Mouse (Mus musculus): ENCODE measurements around the gene Atpaf1. TPM values are rescaled to one million over a fixed set of nuclear protein-coding genes. Genes with fewer than 3 reads are reported as not detected.

Atpaf1 gene
- 10 to 100 TPM; 56.1 to 59.3 TPM for total RNA-seq (2021)

- peak; percentile 84 for DNase-seq
Observed at GRCm38 (mm10) chr4:115784769-115785510, at the start of gene Atpaf1. Gene Atpaf1, plus strand, starts transcription at chr4:115784812.

GRCm38 (mm10) chr4:115734867-115735266 lies 49.7 kb upstream of the Atpaf1 start:
- no peak for DNase-seq

GRCm38 (mm10) chr4:115737551-115738041 lies 47.0 kb upstream of the Atpaf1 start, which contains the start of gene Efcab14:
Gene Efcab14, plus strand, starts transcription at chr4:115737744.
- DNase-seq, result peak; percentile 99

- DNase-seq, result peak; percentile 5
Observed at GRCm38 (mm10) chr4:115738481-115738985, 46.1 kb upstream of the Atpaf1 start.

GRCm38 (mm10) chr4:115742658-115743057 lies 42.0 kb upstream of the Atpaf1 start:
- no peak for DNase-seq

GRCm38 (mm10) chr4:115743096-115743495 lies 41.5 kb upstream of the Atpaf1 start:
- DNase-seq, result no peak

GRCm38 (mm10) chr4:115748181-115748580 lies 36.4 kb upstream of the Atpaf1 start:
- no peak for DNase-seq

GRCm38 (mm10) chr4:115749336-115749735 lies 35.3 kb upstream of the Atpaf1 start:
- DNase-seq, result no peak

- DNase-seq, result no peak
Observed at GRCm38 (mm10) chr4:115754101-115754500, 30.5 kb upstream of the Atpaf1 start.

- DNase-seq, result no peak
Observed at GRCm38 (mm10) chr4:115754851-115755250, 29.8 kb upstream of the Atpaf1 start.

- peak; percentile 68 for DNase-seq
Observed at GRCm38 (mm10) chr4:115761206-115761605, 23.4 kb upstream of the Atpaf1 start.

- no peak for DNase-seq
Observed at GRCm38 (mm10) chr4:115764581-115764980, 20.0 kb upstream of the Atpaf1 start.

- no peak for DNase-seq
Observed at GRCm38 (mm10) chr4:115767647-115768467, 16.8 kb upstream of the Atpaf1 start.

- DNase-seq, result no peak
Observed at GRCm38 (mm10) chr4:115775056-115775455, 9.6 kb upstream of the Atpaf1 start.

- DNase-seq, result no peak
Observed at GRCm38 (mm10) chr4:115777627-115778026, 7.0 kb upstream of the Atpaf1 start.

- no peak for DNase-seq
Observed at GRCm38 (mm10) chr4:115780269-115780668, 4.3 kb upstream of the Atpaf1 start.

GRCm38 (mm10) chr4:115780918-115781317 lies 3.7 kb upstream of the Atpaf1 start, which contains the start of gene Tex38:
Gene Tex38, minus strand, starts transcription at chr4:115781018.
- no peak for DNase-seq

- no peak for DNase-seq
Observed at GRCm38 (mm10) chr4:115782026-115782805, 2.4 kb upstream of the Atpaf1 start.

GRCm38 (mm10) chr4:115785511-115786034 lies 961 bp downstream of the Atpaf1 start:
- DNase-seq, result no peak

- no peak for DNase-seq
Observed at GRCm38 (mm10) chr4:115790864-115791263, 6.3 kb downstream of the Atpaf1 start.

- DNase-seq, result no peak
Observed at GRCm38 (mm10) chr4:115795360-115795759, 10.7 kb downstream of the Atpaf1 start.

GRCm38 (mm10) chr4:115799981-115800380 lies 15.4 kb downstream of the Atpaf1 start:
- no peak for DNase-seq
